Mouse (Mus musculus): Measurements from ENCODE around the gene Pygm. TPM values are rescaled to one million over a fixed set of nuclear protein-coding genes. Genes with fewer than 3 reads are reported as not detected.

Pygm gene
- polyA plus RNA-seq, 1 experiment, result 28.7 TPM

- Histone ChIP-seq H3K27ac (replicated peaks; ENCODE audit: low read depth, low read length) (no peak overlapping the region), H3K4me1 (ENCODE audit: control insufficient read depth, insufficient read depth, insufficient read length, low read length) (no peaks in the 10 kb centered on the region), H3K4me3 (ENCODE audit: insufficient read depth, low read depth, low read length) (no peak overlapping the region)
Measured at GRCm38 (mm10) chr19:6420481-6421210, 36.4 kb downstream of the Pygm start.

GRCm38 (mm10) chr19:6421211-6421590 is 37.0 kb downstream of the Pygm start:
- no peak overlapping the region for H3K27ac ChIP-seq (replicated peaks; ENCODE audit: low read depth, low read length)

GRCm38 (mm10) chr19:6422014-6422413 is 37.8 kb downstream of the Pygm start:
- Histone ChIP-seq H3K4me1 (ENCODE audit: control insufficient read depth, insufficient read depth, insufficient read length, low read length) (no peaks in the 10 kb centered on the region), H3K4me3 (ENCODE audit: insufficient read depth, low read depth, low read length) (no peak overlapping the region), H3K27ac (replicated peaks; ENCODE audit: low read depth, low read length) (no peak overlapping the region)

More at GRCm38 (mm10) chr19:6421211-6421590, 37.0 kb downstream of the Pygm start:
- no peaks in the 10 kb centered on the region for H3K4me1 ChIP-seq (ENCODE audit: control insufficient read depth, insufficient read depth, insufficient read length, low read length)
- H3K4me3 ChIP-seq (ENCODE audit: insufficient read depth, low read depth, low read length), result no peak overlapping the region

- H3K4me3 ChIP-seq (ENCODE audit: insufficient read depth, low read depth, low read length), result no peak overlapping the region
- H3K4me1 ChIP-seq (ENCODE audit: control insufficient read depth, insufficient read depth, insufficient read length, low read length), result 0 out of 2 replicates have a peak, but pooled peaks cover 2% of the 10 kb centered on the region
- no peak overlapping the region for H3K27ac ChIP-seq (replicated peaks; ENCODE audit: low read depth, low read length)
Measured at GRCm38 (mm10) chr19:6423241-6423640, 39.0 kb downstream of the Pygm start.

- H3K4me1 ChIP-seq (ENCODE audit: control insufficient read depth, insufficient read depth, insufficient read length, low read length), result 0 out of 2 replicates have a peak, but pooled peaks cover 2% of the 10 kb centered on the region
- H3K4me3 ChIP-seq (ENCODE audit: insufficient read depth, low read depth, low read length), result no peak overlapping the region
- no peak overlapping the region for H3K27ac ChIP-seq (replicated peaks; ENCODE audit: low read depth, low read length)
Measured at GRCm38 (mm10) chr19:6424137-6424881, 40.1 kb downstream of the Pygm start.

GRCm38 (mm10) chr19:6425595-6425994 is 41.4 kb downstream of the Pygm start:
- no peak overlapping the region for H3K27ac ChIP-seq (replicated peaks; ENCODE audit: low read depth, low read length)
- 0 out of 2 replicates have a peak, but pooled peaks cover 2% of the 10 kb centered on the region for H3K4me1 ChIP-seq (ENCODE audit: control insufficient read depth, insufficient read depth, insufficient read length, low read length)
- no peak overlapping the region for H3K4me3 ChIP-seq (ENCODE audit: insufficient read depth, low read depth, low read length)

GRCm38 (mm10) chr19:6426703-6427500 is 42.7 kb downstream of the Pygm start:
- H3K4me1 ChIP-seq (ENCODE audit: control insufficient read depth, insufficient read depth, insufficient read length, low read length), result 0 out of 2 replicates have a peak, but pooled peaks cover 2% of the 10 kb centered on the region
- no peak overlapping the region for H3K27ac ChIP-seq (replicated peaks; ENCODE audit: low read depth, low read length)
- no peak overlapping the region for H3K4me3 ChIP-seq (ENCODE audit: insufficient read depth, low read depth, low read length)

- no peak overlapping the region for H3K27ac ChIP-seq (replicated peaks; ENCODE audit: low read depth, low read length)
- H3K4me1 ChIP-seq (ENCODE audit: control insufficient read depth, insufficient read depth, insufficient read length, low read length), result 0 out of 2 replicates have a peak, but pooled peaks cover 2% of the 10 kb centered on the region
- H3K4me3 ChIP-seq (ENCODE audit: insufficient read depth, low read depth, low read length), result 0 out of 2 replicates have a peak overlapping the region, but pooled peaks have one; percentile 14
Measured at GRCm38 (mm10) chr19:6427653-6428434, 43.6 kb downstream of the Pygm start.

- H3K4me1 ChIP-seq (ENCODE audit: control insufficient read depth, insufficient read depth, insufficient read length, low read length), result 0 out of 2 replicates have a peak, but pooled peaks cover 2% of the 10 kb centered on the region
- no peak overlapping the region for H3K4me3 ChIP-seq (ENCODE audit: insufficient read depth, low read depth, low read length)
- no peak overlapping the region for H3K27ac ChIP-seq (replicated peaks; ENCODE audit: low read depth, low read length)
Measured at GRCm38 (mm10) chr19:6428501-6429200, 44.5 kb downstream of the Pygm start.

GRCm38 (mm10) chr19:6443016-6443415 is 58.8 kb downstream of the Pygm start:
- Histone ChIP-seq H3K4me3 (ENCODE audit: insufficient read depth, low read depth, low read length) (no peak overlapping the region), H3K4me1 (ENCODE audit: control insufficient read depth, insufficient read depth, insufficient read length, low read length) (no peaks in the 10 kb centered on the region), H3K27ac (replicated peaks; ENCODE audit: low read depth, low read length) (no peak overlapping the region)

GRCm38 (mm10) chr19:6445761-6446423 is 61.7 kb downstream of the Pygm start:
- Histone ChIP-seq H3K27ac (replicated peaks; ENCODE audit: low read depth, low read length) (no peak overlapping the region), H3K4me1 (ENCODE audit: control insufficient read depth, insufficient read depth, insufficient read length, low read length) (no peaks in the 10 kb centered on the region), H3K4me3 (ENCODE audit: insufficient read depth, low read depth, low read length) (no peak overlapping the region)

GRCm38 (mm10) chr19:6446736-6447437 is 62.7 kb downstream of the Pygm start:
- Histone ChIP-seq H3K4me3 (ENCODE audit: insufficient read depth, low read depth, low read length) (no peak overlapping the region), H3K4me1 (ENCODE audit: control insufficient read depth, insufficient read depth, insufficient read length, low read length) (no peaks in the 10 kb centered on the region), H3K27ac (replicated peaks; ENCODE audit: low read depth, low read length) (no peak overlapping the region)

All from brown adipose tissue, adult 24 weeks (tissue).